Mouse (Mus musculus): ENCODE measurements at regions not wholly inside any gene's neighbourhood (a gene's known extent, or its start where the extent isn't known, plus 50 kb on each side); places are given as distances from the start of the nearest gene placed in this dataset.

DNA sequence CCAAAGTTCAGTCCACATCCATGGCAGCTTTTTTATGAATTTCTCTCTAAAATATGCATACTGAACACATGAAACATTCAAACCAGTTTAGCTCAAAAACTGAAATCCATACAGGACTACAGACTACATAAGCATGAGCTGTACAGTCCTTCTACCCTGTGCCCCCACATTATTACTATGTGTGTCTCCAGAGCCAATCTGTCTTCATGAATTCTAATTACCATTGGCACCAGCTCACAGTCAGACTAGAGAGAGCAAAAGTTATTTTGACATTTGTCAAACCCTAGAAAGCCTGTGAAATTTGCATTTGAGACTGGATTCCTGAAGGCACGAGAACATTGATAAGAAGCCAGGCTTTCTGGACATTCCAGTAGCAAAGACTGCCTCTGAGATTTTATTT lies 117.9 kb upstream of the Zfand5 start:
- H3K4me3 ChIP-seq (replicated peaks; ENCODE audit: low read length), result no peak overlapping the region
- H3K4me2 ChIP-seq (ENCODE audit: low read length), result no peak overlapping the region
- WGBS, result 22% methylated on average over 1 of the region's 1 CpGs
- no peaks in the 10 kb centered on the region for H3K27me3 ChIP-seq (replicated peaks; ENCODE audit: control insufficient read depth, insufficient read depth, low read length)
- H3K4me1 ChIP-seq (replicated peaks; ENCODE audit: control insufficient read depth, insufficient read depth, low read length), result peaks cover 16% of the 10 kb centered on the region
- H3K36me3 ChIP-seq (ENCODE audit: control insufficient read depth, insufficient read depth), result no peaks in the 10 kb centered on the region
- H3K9me3 ChIP-seq (ENCODE audit: control insufficient read depth, low read length), result no peaks in the 10 kb centered on the region
- ATAC-seq, result peak; percentile 70
- H3K27ac ChIP-seq (ENCODE audit: low read length), result no peak overlapping the region
- no peak overlapping the region for H3K9ac ChIP-seq (replicated peaks; ENCODE audit: low read depth, low read length)

DNA sequence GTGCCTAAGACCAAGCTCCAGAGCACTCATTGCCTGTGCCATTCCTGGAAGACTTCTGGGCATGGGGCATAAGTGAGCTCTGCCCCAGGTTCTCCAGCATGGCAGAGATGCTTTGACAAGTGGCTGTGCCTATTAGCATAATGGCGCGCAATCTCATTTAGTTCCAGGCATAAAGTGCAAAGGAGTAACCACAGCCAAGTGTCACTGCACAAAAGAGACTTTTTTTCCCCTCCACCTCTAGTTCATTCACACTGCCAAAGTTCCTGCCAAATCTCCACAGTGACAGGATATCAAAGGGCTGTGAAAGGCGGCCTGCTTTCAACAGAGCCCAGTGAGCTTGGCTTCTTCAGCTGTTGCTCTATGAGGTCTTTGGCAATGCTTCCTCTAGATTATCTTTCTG lies 120.1 kb upstream of the Zfand5 start:
- Histone ChIP-seq H3K27ac (ENCODE audit: low read length) (no peak overlapping the region), H3K4me3 (replicated peaks; ENCODE audit: low read length) (no peak overlapping the region), H3K27me3 (replicated peaks; ENCODE audit: control insufficient read depth, insufficient read depth, low read length) (no peaks in the 10 kb centered on the region), H3K36me3 (ENCODE audit: control insufficient read depth, insufficient read depth) (no peaks in the 10 kb centered on the region), H3K9ac (replicated peaks; ENCODE audit: low read depth, low read length) (no peak overlapping the region), H3K9me3 (ENCODE audit: control insufficient read depth, low read length) (no peaks in the 10 kb centered on the region), H3K4me2 (ENCODE audit: low read length) (no peak overlapping the region), H3K4me1 (replicated peaks; ENCODE audit: control insufficient read depth, insufficient read depth, low read length) (peaks cover 16% of the 10 kb centered on the region)
- peak; percentile 95 for ATAC-seq
- 7% methylated on average over 3 of the region's 3 CpGs for WGBS

DNA sequence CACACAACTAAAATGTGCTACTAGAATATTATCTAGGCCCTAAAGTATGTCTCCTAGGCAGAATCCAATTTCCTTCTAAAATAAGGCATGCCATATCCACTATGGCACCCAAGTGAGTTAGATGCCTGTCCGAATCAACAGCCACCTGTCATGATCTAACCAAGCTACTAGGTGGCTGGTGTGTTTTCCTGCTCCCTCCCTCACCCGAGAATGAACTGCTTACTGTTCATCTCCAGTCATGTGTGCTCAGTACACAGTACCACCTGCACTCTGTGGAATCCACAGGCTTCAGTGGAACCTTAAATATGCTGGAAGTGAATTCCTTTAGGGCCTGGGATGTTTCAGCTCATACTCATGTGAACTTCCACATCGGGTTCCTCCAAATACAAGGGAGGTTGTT lies 121.2 kb upstream of the Zfand5 start:
- H3K4me3 ChIP-seq (replicated peaks; ENCODE audit: low read length), result no peak overlapping the region
- WGBS, result 82% methylated on average over 3 of the region's 3 CpGs
- no peak for ATAC-seq
- H3K4me1 ChIP-seq (replicated peaks; ENCODE audit: control insufficient read depth, insufficient read depth, low read length), result peaks cover 16% of the 10 kb centered on the region
- no peaks in the 10 kb centered on the region for H3K36me3 ChIP-seq (ENCODE audit: control insufficient read depth, insufficient read depth)
- H3K9me3 ChIP-seq (ENCODE audit: control insufficient read depth, low read length), result no peaks in the 10 kb centered on the region
- no peak overlapping the region for H3K4me2 ChIP-seq (ENCODE audit: low read length)
- H3K27me3 ChIP-seq (replicated peaks; ENCODE audit: control insufficient read depth, insufficient read depth, low read length), result no peaks in the 10 kb centered on the region
- H3K9ac ChIP-seq (replicated peaks; ENCODE audit: low read depth, low read length), result no peak overlapping the region
- H3K27ac ChIP-seq (ENCODE audit: low read length), result no peak overlapping the region

GRCm38 (mm10) chr19:21150241-21150640 lies 121.8 kb upstream of the Zfand5 start:
- ATAC-seq, result no peak
- H3K36me3 ChIP-seq (ENCODE audit: control insufficient read depth, insufficient read depth), result no peaks in the 10 kb centered on the region
- no peak overlapping the region for H3K4me2 ChIP-seq (ENCODE audit: low read length)
- no peak overlapping the region for H3K9ac ChIP-seq (replicated peaks; ENCODE audit: low read depth, low read length)
- 92% methylated on average over 1 of the region's 1 CpGs for WGBS
- H3K27me3 ChIP-seq (replicated peaks; ENCODE audit: control insufficient read depth, insufficient read depth, low read length), result no peaks in the 10 kb centered on the region
- H3K4me1 ChIP-seq (replicated peaks; ENCODE audit: control insufficient read depth, insufficient read depth, low read length), result peaks cover 16% of the 10 kb centered on the region
- H3K27ac ChIP-seq (ENCODE audit: low read length), result no peak overlapping the region
- no peaks in the 10 kb centered on the region for H3K9me3 ChIP-seq (ENCODE audit: control insufficient read depth, low read length)
- H3K4me3 ChIP-seq (replicated peaks; ENCODE audit: low read length), result no peak overlapping the region

- no peak for ATAC-seq
- no peaks in the 10 kb centered on the region for H3K27me3 ChIP-seq (replicated peaks; ENCODE audit: control insufficient read depth, insufficient read depth, low read length)
- H3K9ac ChIP-seq (replicated peaks; ENCODE audit: low read depth, low read length), result no peak overlapping the region
- WGBS, result 84% methylated on average over 4 of the region's 4 CpGs
- H3K4me1 ChIP-seq (replicated peaks; ENCODE audit: control insufficient read depth, insufficient read depth, low read length), result peaks cover 6% of the 10 kb centered on the region
- H3K36me3 ChIP-seq (ENCODE audit: control insufficient read depth, insufficient read depth), result no peaks in the 10 kb centered on the region
- no peak overlapping the region for H3K4me2 ChIP-seq (ENCODE audit: low read length)
- H3K27ac ChIP-seq (ENCODE audit: low read length), result no peak overlapping the region
- H3K4me3 ChIP-seq (replicated peaks; ENCODE audit: low read length), result no peak overlapping the region
- no peaks in the 10 kb centered on the region for H3K9me3 ChIP-seq (ENCODE audit: control insufficient read depth, low read length)
Observed at GRCm38 (mm10) chr19:21146860-21147390, 125.2 kb upstream of the Zfand5 start.

DNA sequence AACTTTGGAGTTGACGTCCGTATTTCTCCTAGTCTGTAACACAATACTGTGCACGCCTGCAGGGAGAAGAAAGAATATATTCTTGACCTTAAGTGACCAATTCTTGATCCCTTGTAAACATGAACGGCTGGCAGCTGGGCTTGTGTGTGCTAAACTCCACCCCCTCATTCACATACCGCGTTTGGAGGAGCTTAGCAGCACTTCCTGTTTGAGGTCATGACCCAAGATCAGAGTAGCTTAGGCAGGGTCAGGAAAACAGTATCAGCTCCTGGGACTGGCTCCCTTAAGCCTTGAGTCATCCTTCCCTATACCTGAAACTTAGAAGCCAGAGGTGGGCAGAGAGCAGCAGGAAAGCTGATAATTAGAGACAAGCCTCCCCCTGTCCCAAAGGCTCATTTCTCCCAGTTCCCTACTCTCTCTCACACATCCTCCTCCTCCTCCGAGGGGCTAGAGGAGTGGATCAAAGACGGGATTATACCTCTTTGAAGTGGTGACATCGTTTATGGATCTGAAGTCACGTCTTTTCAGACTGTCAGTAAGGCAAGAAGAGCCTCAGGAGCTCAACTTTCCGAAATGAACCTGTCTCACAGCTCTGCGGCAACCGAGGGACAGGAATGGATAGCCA lies 127.3 kb upstream of the Zfand5 start:
- H3K9ac ChIP-seq (replicated peaks; ENCODE audit: low read depth, low read length), result no peak overlapping the region
- H3K27ac ChIP-seq (ENCODE audit: low read length), result no peak overlapping the region
- no peaks in the 10 kb centered on the region for H3K9me3 ChIP-seq (ENCODE audit: control insufficient read depth, low read length)
- H3K4me1 ChIP-seq (replicated peaks; ENCODE audit: control insufficient read depth, insufficient read depth, low read length), result no peaks in the 10 kb centered on the region
- H3K4me3 ChIP-seq (replicated peaks; ENCODE audit: low read length), result no peak overlapping the region
- H3K27me3 ChIP-seq (replicated peaks; ENCODE audit: control insufficient read depth, insufficient read depth, low read length), result no peaks in the 10 kb centered on the region
- no peak for ATAC-seq
- H3K4me2 ChIP-seq (ENCODE audit: low read length), result no peak overlapping the region
- 18% methylated on average over 13 of the region's 13 CpGs for WGBS
- H3K36me3 ChIP-seq (ENCODE audit: control insufficient read depth, insufficient read depth), result no peaks in the 10 kb centered on the region

GRCm38 (mm10) chr19:21143970-21144595 lies 128.0 kb upstream of the Zfand5 start:
- Histone ChIP-seq H3K27ac (ENCODE audit: low read length) (no peak overlapping the region), H3K9ac (replicated peaks; ENCODE audit: low read depth, low read length) (no peak overlapping the region), H3K27me3 (replicated peaks; ENCODE audit: control insufficient read depth, insufficient read depth, low read length) (no peaks in the 10 kb centered on the region), H3K4me1 (replicated peaks; ENCODE audit: control insufficient read depth, insufficient read depth, low read length) (no peaks in the 10 kb centered on the region), H3K4me2 (ENCODE audit: low read length) (no peak overlapping the region), H3K36me3 (ENCODE audit: control insufficient read depth, insufficient read depth) (no peaks in the 10 kb centered on the region), H3K9me3 (ENCODE audit: control insufficient read depth, low read length) (no peaks in the 10 kb centered on the region), H3K4me3 (replicated peaks; ENCODE audit: low read length) (no peak overlapping the region)
- no peak for ATAC-seq
- WGBS, result 40% methylated on average over 7 of the region's 7 CpGs

GRCm38 (mm10) chr19:21140456-21140855 lies 131.6 kb upstream of the Zfand5 start:
- no peak overlapping the region for H3K4me2 ChIP-seq (ENCODE audit: low read length)
- no peak overlapping the region for H3K27ac ChIP-seq (ENCODE audit: low read length)
- WGBS, result 83% methylated on average over 3 of the region's 3 CpGs
- no peak overlapping the region for H3K9ac ChIP-seq (replicated peaks; ENCODE audit: low read depth, low read length)
- ATAC-seq, result no peak
- H3K27me3 ChIP-seq (replicated peaks; ENCODE audit: control insufficient read depth, insufficient read depth, low read length), result no peaks in the 10 kb centered on the region
- H3K9me3 ChIP-seq (ENCODE audit: control insufficient read depth, low read length), result no peaks in the 10 kb centered on the region
- H3K36me3 ChIP-seq (ENCODE audit: control insufficient read depth, insufficient read depth), result no peaks in the 10 kb centered on the region
- H3K4me1 ChIP-seq (replicated peaks; ENCODE audit: control insufficient read depth, insufficient read depth, low read length), result peaks cover 8% of the 10 kb centered on the region
- H3K4me3 ChIP-seq (replicated peaks; ENCODE audit: low read length), result no peak overlapping the region

- H3K4me1 ChIP-seq (replicated peaks; ENCODE audit: control insufficient read depth, insufficient read depth, low read length), result peaks cover 14% of the 10 kb centered on the region
- H3K27me3 ChIP-seq (replicated peaks; ENCODE audit: control insufficient read depth, insufficient read depth, low read length), result no peaks in the 10 kb centered on the region
- H3K27ac ChIP-seq (ENCODE audit: low read length), result no peak overlapping the region
- no peak overlapping the region for H3K9ac ChIP-seq (replicated peaks; ENCODE audit: low read depth, low read length)
- no peaks in the 10 kb centered on the region for H3K36me3 ChIP-seq (ENCODE audit: control insufficient read depth, insufficient read depth)
- no peak for ATAC-seq
- H3K4me3 ChIP-seq (replicated peaks; ENCODE audit: low read length), result no peak overlapping the region
- no peak overlapping the region for H3K4me2 ChIP-seq (ENCODE audit: low read length)
- no peaks in the 10 kb centered on the region for H3K9me3 ChIP-seq (ENCODE audit: control insufficient read depth, low read length)
- 85% methylated on average over 8 of the region's 8 CpGs for WGBS
Observed at GRCm38 (mm10) chr19:21138998-21139495, 133.0 kb upstream of the Zfand5 start.
